Mouse (Mus musculus) ovary, postnatal 10 days (tissue): ENCODE data around the gene Phip.

Experiments used
- DNase-seq: peaks from one replicate; pipeline ENCODE4 v3.0.0; 2022; ENCODE audit warnings: low spot score

Phip gene

DNA sequence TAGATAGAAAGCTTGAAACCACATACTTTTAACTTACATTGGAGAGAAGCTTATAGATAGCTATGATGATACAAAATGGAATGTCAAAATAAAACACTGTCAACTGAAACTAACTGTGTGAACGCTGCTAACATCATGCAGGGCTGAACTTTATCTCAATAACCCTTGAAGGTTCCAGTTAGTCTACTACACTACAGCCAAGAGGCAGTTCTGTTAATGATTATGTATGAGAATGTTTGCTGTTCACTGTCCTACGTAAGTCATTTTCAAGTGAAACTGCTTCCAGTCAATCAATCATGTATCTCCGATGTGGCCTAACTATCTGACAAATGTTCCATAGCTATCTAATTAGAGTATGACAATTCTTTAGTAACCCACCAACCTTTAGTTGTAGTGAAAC lies 107.6 kb downstream of the Phip start:
- no peak for DNase-seq

DNA sequence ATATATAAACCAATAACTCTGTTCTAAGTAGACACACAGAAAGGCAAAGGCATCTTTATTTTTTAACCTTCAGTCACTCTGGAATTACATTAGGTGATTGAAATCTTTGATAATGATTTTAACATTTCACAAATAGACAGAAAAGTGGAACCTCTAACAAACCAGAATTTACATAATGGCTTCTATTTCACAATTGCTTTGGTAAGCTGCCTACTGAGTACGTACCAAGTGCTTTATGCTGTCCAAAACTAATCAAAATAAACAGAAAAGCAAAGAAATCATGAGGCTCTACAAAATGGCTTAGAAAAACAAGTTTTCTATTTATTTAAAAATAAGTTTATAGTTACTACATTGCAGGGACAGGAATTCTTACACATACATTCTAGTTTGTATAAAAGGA lies 109.2 kb downstream of the Phip start:
- DNase-seq = no peak

DNA sequence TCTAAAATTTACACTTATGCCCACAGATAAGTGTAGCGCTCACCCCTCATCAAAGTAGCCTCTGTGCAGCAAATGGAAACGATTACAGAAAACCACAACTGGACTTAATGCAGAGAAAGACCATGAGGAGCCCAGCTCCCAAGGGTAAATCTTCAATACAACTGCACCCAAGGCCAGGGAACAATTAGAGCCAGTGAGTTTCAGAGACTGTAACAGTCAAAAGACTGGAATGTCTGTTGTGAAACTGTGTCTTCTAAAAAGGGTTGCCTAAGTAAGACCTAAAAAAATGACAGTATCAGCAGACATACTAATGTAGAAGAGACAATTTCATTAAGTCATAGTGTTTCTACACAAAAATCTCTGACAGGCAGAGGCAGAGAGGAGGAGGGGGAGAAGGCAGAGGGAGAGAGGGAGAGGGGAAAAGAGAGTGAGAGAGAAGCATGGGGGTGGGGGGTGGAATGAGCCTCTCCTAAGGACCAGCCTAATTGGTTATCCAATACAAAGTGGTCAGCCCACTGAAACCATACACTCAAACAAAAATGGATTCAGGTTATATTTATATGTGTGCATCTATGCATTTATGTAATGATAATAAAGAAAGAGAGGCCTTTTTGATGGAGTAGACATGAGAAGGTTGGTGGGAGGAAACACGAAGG lies 113.4 kb downstream of the Phip start:
- no peak for DNase-seq

DNA sequence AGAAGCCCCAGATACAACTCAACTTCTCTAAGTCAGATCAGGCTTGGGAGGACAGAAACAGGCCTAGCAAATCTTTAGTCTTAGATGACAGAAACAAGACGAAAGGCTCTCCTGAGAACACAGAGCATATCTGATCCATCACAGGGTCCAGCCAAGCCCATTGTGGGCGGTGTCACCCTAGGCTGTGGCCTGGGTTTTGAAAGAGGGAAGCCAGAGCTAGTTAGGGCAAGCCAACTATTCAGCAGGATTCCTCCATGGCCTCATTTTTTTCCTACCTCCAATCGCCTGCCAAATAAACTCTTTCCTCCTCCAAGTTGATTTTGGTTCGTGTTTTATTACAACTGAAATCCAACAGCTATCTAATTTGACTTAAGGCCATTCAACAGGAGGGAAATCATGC lies 114.0 kb downstream of the Phip start:
- no peak for DNase-seq

DNA sequence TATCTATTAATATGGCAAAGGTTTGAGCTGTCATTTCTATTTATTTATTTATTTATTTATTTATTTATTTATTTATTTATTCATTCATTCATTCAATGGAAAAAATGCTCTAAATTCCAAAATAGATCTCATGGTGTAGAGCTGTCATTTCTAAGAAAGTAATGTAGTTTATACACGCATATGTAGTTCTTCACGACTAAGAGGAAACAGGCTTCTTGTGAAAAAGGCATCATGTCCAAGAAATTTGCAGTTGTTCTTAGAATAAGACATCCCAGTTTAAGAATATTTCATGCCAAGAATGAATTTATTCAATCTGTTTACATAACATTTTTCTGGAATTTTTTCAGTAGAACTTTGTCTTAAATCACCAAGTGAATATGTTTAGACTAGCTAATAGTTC lies 114.5 kb downstream of the Phip start:
- no peak for DNase-seq

DNA sequence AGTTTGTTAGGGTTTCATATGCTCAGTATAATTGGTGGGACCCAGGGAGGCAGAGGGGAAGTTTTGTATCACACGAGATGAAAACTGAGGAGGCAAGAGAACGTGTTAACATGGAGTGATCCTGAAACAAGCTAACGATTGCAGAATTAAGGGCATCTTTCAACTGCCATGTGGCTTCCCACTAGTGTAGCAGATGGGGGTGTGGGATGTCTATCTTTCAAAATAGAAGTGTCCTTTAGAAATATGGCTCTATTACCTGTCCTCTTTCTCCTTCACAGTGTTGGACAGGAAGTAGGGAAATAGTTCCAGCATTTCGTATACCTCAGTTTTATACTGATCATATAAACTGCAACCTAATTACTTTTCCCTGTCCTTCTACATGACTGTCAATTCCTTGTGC lies 119.1 kb downstream of the Phip start:
- no peak for DNase-seq

DNA sequence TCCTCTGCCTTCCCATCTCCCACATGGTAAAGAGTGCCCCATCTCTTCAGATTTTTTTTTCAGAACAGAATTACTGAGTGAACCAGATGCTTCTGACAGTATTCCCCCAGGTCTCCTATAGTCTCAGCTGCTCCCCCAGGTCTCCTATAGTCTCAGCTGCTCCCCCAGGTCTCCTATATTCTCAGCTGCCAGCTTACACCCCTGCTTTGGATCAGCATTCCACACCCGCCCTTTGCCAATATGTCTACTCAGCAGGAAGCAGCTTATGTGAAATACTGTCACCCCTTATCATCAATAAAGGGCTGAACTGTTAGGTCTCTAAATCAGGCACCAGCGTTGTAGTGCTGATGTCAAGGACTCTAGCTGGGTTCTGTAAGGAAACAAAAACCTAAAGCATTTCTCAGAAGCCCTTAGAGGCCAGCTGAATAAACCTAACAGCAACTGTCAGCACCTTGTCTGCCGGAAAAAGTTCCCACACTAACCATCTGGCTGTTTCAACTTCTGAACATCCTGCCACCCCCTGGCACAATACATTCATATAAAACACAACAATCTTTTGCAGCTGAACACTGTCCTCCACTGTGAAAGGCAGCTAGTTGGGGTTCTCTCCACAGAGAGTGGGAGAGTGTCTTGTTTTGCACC lies 120.2 kb downstream of the Phip start:
- DNase-seq = no peak

DNA sequence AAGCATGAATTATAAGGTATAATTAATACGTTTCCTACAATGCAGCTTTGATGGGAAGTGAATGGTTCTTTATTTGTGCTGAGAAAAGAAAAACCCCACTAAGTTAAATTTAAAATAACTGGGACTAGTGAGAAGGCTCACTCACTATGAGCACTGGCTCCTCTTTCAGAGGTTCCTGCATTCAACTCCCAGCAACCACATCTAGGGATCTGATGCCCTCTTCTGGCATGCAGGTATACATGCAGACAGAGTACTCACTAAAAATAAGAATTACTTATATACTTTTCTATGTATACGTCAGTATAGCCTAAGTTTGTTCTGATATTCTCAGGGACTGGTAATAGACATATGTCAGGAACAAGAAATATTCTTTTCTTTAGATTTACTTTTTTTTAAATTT lies 121.3 kb downstream of the Phip start:
- DNase-seq = no peak

DNA sequence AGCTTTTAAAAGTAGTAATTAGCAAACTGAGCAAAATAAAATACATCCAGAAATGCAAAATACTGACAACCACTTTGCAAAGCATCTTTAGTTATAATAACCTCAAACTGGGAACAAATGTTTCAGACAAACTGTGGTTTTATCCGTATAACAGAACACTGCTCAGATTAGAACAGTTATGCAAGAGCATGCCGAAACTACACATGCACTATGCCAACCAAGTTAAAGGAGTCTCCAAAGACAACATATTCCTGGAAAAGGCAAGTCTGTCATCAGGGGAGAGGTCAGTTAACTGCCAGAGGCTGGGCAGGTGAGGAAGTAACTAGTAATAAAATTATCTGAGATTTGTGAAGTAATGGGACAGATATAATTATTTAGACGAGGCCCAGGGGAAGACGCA lies 132.6 kb downstream of the Phip start:
- DNase-seq = no peak

DNA sequence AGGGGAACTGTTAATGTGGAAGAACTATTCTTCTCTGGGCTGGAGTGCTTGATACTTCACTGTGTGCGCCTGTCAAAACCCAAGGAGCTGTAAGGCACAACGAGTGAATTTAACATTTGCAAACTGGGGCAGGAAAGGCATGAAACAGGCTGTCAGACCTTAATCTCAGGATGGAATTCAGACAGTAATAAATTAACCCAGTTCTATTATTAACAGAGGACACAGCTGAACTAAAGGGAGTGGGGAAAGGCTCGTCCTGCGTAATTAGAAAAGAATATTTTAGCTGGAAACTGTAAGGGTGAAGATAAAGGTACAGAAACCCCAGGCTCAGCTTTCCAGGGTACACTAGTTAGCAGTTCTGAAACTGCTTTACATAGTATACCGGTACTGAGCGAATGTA lies 139.4 kb downstream of the Phip start:
- no peak for DNase-seq

DNA sequence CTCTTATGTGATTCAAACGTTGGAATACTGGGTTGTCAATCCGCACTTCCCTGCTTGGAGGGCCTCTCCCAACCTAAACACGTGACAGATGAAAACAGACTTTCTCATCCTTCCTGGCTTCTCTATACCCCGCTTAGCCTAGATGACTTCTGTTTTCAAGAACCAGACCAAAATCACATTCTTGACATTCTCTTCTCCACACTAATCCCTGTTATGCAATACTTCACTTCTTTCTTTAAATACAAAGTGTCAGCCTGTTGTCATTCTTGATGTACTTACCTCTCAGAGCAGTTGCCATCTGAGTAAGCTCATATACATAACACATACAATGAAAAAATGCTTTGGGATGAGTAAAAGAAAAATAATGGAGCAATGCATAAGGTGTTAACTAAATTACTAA lies 143.4 kb downstream of the Phip start:
- DNase-seq = no peak

DNA sequence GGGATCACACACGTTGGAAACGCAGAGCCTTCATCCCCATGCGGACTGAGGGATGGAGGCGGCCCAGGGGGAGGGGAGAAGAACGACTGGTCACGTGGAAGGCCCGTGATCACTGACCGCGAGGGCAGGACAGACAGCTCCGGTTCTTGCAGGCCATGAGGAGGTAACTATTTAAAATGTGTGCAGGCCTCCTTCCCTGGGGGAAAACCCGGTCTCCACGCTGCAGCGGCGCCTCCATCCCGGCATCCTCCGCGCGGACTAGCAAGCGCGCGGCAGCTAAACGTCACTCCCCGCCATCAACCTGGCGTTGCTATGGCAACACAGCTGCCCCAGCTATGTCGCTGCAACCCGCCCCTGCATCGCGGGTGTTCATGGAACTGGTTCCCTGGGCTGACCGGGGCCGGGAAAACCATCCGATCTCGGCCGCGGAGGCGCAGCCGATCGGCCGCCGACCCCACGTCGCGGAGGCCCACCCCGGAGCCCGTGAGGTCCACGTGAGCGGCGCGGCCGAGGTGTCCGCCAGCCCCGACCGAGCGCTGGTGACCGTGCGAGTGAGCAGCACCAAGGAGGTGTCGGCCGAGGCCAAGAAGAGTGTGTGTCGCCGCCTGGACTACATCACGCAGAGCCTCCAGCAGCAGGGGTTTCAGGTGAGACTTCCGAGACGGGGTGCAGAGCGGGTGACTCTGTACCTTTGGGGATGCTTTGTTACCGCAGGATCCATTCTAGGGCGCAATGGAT lies 145.5 kb downstream of the Phip start:
- peak; percentile 75 for DNase-seq

DNA sequence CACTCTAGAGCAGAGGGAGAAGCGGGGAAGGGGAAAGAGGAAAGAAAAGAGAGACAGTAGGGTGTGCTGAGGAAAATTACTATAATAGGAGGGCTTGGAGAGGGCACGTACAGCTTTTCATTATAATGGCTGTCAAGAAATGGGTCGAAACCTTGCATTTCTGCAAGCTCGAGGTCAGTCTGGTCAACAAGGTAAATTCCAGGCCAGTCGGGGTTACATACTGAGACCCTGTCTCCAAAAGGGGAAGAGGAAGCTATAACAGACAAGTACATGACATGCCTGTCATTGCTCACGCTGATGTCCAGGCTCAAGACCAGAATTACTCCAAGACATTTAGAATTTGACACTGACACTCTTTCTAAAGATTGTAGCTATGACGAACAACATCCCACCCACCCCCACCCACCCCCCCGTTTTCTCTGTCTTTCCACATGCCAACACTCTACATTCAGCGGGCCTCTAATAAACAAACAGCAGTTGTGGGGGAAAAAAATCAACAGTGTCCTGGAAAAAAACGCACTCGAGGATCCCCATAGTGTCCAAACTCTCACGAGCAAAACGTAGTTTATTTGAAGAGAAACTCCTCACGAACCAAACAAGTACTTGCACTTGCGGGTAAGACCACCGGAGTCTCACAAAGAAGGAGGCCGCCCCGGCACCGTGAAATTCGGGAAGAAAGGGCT lies 146.2 kb downstream of the Phip start, which contains the start of gene Irak1bp1:
Gene Irak1bp1, plus strand, starts transcription at position 534 of the 683 bp plus-strand sequence.
- DNase-seq = no peak

DNA sequence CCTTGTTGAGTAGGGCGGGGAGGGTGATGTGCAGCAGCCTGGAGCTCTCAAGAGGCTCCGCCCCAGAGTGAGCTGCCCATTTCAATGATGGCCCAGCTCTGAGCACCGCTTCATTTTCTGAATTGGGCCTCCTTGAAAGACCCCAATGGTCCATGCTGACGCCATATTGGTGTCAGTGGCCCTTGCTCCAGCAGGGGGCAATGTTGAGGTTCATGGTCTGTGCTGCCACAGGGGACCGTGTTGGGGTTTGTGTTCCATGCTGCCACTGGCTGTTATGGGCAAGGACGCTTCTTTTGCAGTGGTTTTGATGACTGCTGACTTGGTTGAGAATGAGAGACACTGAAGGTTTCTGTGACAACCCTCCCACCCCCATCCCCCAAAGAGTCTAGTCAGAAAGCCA lies 148.9 kb downstream of the Phip start:
- DNase-seq = no peak
